Mouse (Mus musculus): ENCODE results near the gene Spx. TPM values are rescaled to one million over a fixed set of nuclear protein-coding genes. Genes with fewer than 3 reads are reported as not detected.

Spx gene
- 0.47 TPM in 1 of 2 replicates, not detected in the other for polyA plus RNA-seq (2011; ENCODE audit: insufficient read depth, insufficient read length, low read depth, missing spikeins)

- H3K27ac ChIP-seq (ENCODE audit: insufficient read depth, low read length) = no peak within 1 kb of the TSS
These were observed at the start of gene Spx for GRCm38 (mm10) chr6:142412906-142413491. Gene Spx, plus strand, starts transcription at chr6:142413441.

DNA sequence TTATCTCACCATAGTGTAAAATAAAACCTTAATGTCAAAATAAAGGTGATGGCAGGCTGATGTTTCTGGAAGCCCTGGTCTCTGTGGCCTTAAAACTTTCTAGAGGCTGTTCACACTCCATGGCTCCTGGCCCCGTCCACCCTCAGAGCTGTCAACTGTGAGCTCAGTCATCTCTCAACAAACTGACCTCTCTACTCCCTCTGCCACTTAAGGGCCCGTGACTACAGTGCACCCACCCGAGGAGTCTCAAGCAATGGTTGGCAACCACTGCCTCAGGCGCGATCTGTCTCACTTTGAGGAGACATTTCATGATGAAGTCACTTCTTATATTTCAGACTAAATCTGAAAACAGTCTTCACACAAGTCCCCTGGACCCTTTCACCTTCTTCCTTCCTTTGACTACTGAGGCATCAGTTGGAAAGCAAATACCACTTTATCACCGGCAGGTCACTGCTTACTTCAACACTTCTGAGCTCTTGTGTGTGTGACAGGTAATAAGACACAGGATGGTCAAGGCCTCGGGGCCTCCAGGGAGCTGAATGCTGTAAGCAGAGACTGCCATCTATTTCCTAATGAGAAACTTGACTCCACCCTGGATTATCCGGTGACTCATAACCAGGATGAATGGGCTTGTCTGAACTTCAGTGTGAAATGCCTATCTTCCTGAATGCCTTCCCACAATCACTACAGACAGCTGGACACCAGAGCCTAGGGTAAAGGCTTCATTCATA is 47.3 kb upstream of the Spx start:
- peaks cover 23% of the 10 kb centered on the region for H3K36me3 ChIP-seq (ENCODE audit: control insufficient read depth, insufficient read depth, low read length, poor library complexity, severe bottlenecking)
- no peaks in the 10 kb centered on the region for H3K9me3 ChIP-seq (replicated peaks; ENCODE audit: control insufficient read depth, insufficient read depth, low read length, poor library complexity, severe bottlenecking)
- TF ChIP-seq EP300 (IDR thresholded peaks at IDR 0.05; ENCODE audit: insufficient read depth, low read depth, low read length) (no peak), POLR2A (IDR thresholded peaks at IDR 0.05; ENCODE audit: insufficient read depth, low read length) (no peak), CTCF (IDR thresholded peaks at IDR 0.05; ENCODE audit: low read depth, low read length) (no peak)
- H3K27ac ChIP-seq (ENCODE audit: insufficient read depth, low read length) = no peak overlapping the region
- no peaks in the 10 kb centered on the region for H3K4me1 ChIP-seq (ENCODE audit: control insufficient read depth, insufficient read depth, low read length)
- no peak overlapping the region for H3K4me3 ChIP-seq (ENCODE audit: low read depth, low read length)
- H3K9ac ChIP-seq (ENCODE audit: low read depth, poor library complexity, severe bottlenecking) = no peak overlapping the region
- no peaks in the 10 kb centered on the region for H3K27me3 ChIP-seq (ENCODE audit: control insufficient read depth, insufficient read depth, low read length, poor library complexity, severe bottlenecking)

More at GRCm38 (mm10) chr6:142412906-142413491, at the start of gene Spx:
- TF ChIP-seq POLR2A (IDR thresholded peaks at IDR 0.05; ENCODE audit: insufficient read depth, low read length) (no peak), EP300 (IDR thresholded peaks at IDR 0.05; ENCODE audit: insufficient read depth, low read depth, low read length) (no peak), CTCF (IDR thresholded peaks at IDR 0.05; ENCODE audit: low read depth, low read length) (no peak)
- Histone ChIP-seq H3K36me3 (ENCODE audit: control insufficient read depth, insufficient read depth, low read length, poor library complexity, severe bottlenecking) (no peaks in the 10 kb centered on the region), H3K9me3 (replicated peaks; ENCODE audit: control insufficient read depth, insufficient read depth, low read length, poor library complexity, severe bottlenecking) (no peaks in the 10 kb centered on the region), H3K9ac (ENCODE audit: low read depth, poor library complexity, severe bottlenecking) (0 out of 2 replicates have a peak within 1 kb of the TSS, but pooled peaks have one; percentile 63), H3K4me3 (ENCODE audit: low read depth, low read length) (peak within 1 kb of the TSS; percentile 25; the same call in 1 of the 2 replicates), H3K27me3 (ENCODE audit: control insufficient read depth, insufficient read depth, low read length, poor library complexity, severe bottlenecking) (no peaks in the 10 kb centered on the region), H3K4me1 (ENCODE audit: control insufficient read depth, insufficient read depth, low read length) (no peaks in the 10 kb centered on the region)

DNA sequence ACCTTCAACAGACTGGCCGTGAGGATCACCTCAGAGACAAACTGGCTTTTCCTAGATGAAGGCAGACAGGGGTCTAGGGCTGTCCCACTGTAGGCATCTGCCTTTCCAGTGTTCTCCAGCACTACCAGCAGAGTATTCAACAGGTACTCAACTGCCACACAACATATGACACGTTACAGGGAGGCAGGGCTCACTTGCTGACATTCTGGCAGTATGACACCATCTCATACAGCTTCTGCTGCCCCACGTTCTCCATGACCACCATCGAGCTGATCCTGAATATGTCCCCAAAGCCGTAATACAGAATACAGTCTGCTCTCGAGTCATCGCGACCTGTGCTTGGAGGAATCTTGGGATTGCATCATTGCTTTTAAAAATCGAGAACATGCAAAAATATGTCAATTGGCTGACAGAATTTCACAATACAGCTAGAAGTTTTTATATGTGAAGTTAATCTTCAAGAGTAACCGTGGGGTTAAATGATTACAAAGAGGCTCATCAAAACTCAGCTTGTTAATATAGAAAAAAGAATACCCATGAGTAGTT is 46.7 kb upstream of the Spx start:
- no peaks in the 10 kb centered on the region for H3K27me3 ChIP-seq (ENCODE audit: control insufficient read depth, insufficient read depth, low read length, poor library complexity, severe bottlenecking)
- H3K36me3 ChIP-seq (ENCODE audit: control insufficient read depth, insufficient read depth, low read length, poor library complexity, severe bottlenecking) = peaks cover 22% of the 10 kb centered on the region

DNA sequence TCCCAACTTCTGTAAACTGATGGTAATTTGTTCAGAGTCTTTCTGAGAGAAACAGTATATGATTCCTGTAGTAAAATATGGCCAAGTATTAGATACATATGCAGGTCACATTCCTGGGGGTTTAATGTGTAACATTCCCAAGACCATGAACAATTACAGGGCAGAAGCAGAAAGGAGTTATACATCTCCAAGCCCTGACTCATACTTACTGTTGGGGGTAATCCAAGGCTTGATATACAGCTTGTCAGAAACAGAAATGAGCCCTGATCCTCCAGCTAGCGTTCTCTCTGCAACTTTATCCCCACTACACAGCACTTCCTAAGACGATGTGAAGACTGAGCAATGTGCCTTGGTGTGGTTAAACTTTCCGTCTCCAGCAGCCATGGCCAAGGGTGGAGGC is 45.7 kb upstream of the Spx start:
- Histone ChIP-seq H3K27me3 (ENCODE audit: control insufficient read depth, insufficient read depth, low read length, poor library complexity, severe bottlenecking) (no peaks in the 10 kb centered on the region), H3K4me3 (ENCODE audit: low read depth, low read length) (no peak overlapping the region), H3K36me3 (ENCODE audit: control insufficient read depth, insufficient read depth, low read length, poor library complexity, severe bottlenecking) (peaks cover 21% of the 10 kb centered on the region), H3K9me3 (replicated peaks; ENCODE audit: control insufficient read depth, insufficient read depth, low read length, poor library complexity, severe bottlenecking) (no peaks in the 10 kb centered on the region), H3K9ac (ENCODE audit: low read depth, poor library complexity, severe bottlenecking) (no peak overlapping the region), H3K27ac (ENCODE audit: insufficient read depth, low read length) (no peak overlapping the region), H3K4me1 (ENCODE audit: control insufficient read depth, insufficient read depth, low read length) (no peaks in the 10 kb centered on the region)
- TF ChIP-seq EP300 (IDR thresholded peaks at IDR 0.05; ENCODE audit: insufficient read depth, low read depth, low read length) (no peak), POLR2A (IDR thresholded peaks at IDR 0.05; ENCODE audit: insufficient read depth, low read length) (no peak), CTCF (IDR thresholded peaks at IDR 0.05; ENCODE audit: low read depth, low read length) (no peak)

More for the DNA sequence above, 46.7 kb upstream of the Spx start:
- H3K27ac ChIP-seq (ENCODE audit: insufficient read depth, low read length) = no peak overlapping the region
- H3K4me1 ChIP-seq (ENCODE audit: control insufficient read depth, insufficient read depth, low read length) = no peaks in the 10 kb centered on the region
- no peak overlapping the region for H3K4me3 ChIP-seq (ENCODE audit: low read depth, low read length)
- H3K9me3 ChIP-seq (replicated peaks; ENCODE audit: control insufficient read depth, insufficient read depth, low read length, poor library complexity, severe bottlenecking) = no peaks in the 10 kb centered on the region
- no peak overlapping the region for H3K9ac ChIP-seq (ENCODE audit: low read depth, poor library complexity, severe bottlenecking)
- TF ChIP-seq EP300 (IDR thresholded peaks at IDR 0.05; ENCODE audit: insufficient read depth, low read depth, low read length) = no peak
- TF ChIP-seq POLR2A (IDR thresholded peaks at IDR 0.05; ENCODE audit: insufficient read depth, low read length) = no peak
- no peak for TF ChIP-seq CTCF (IDR thresholded peaks at IDR 0.05; ENCODE audit: low read depth, low read length)

GRCm38 (mm10) chr6:142369568-142369967 is 43.7 kb upstream of the Spx start:
- H3K4me1 ChIP-seq (ENCODE audit: control insufficient read depth, insufficient read depth, low read length) = no peaks in the 10 kb centered on the region
- H3K36me3 ChIP-seq (ENCODE audit: control insufficient read depth, insufficient read depth, low read length, poor library complexity, severe bottlenecking) = peaks cover 17% of the 10 kb centered on the region
- no peaks in the 10 kb centered on the region for H3K9me3 ChIP-seq (replicated peaks; ENCODE audit: control insufficient read depth, insufficient read depth, low read length, poor library complexity, severe bottlenecking)
- no peak overlapping the region for H3K27ac ChIP-seq (ENCODE audit: insufficient read depth, low read length)
- TF ChIP-seq CTCF (IDR thresholded peaks at IDR 0.05; ENCODE audit: low read depth, low read length) (no peak), POLR2A (IDR thresholded peaks at IDR 0.05; ENCODE audit: insufficient read depth, low read length) (no peak), EP300 (IDR thresholded peaks at IDR 0.05; ENCODE audit: insufficient read depth, low read depth, low read length) (no peak)
- no peak overlapping the region for H3K9ac ChIP-seq (ENCODE audit: low read depth, poor library complexity, severe bottlenecking)
- no peaks in the 10 kb centered on the region for H3K27me3 ChIP-seq (ENCODE audit: control insufficient read depth, insufficient read depth, low read length, poor library complexity, severe bottlenecking)
- H3K4me3 ChIP-seq (ENCODE audit: low read depth, low read length) = no peak overlapping the region

All from ES-Bruce4 (cell line).